Mouse (Mus musculus): Measurements from ENCODE around the gene Thumpd3. TPM values are rescaled to one million over a fixed set of nuclear protein-coding genes. Genes with fewer than 3 reads are reported as not detected.
A peak's percentile ranks its signal among the peaks of the same experiment; 100 is the strongest.

Gene Thumpd3
- polyA plus RNA-seq, 1 experiment from 2014 or later = 57.0 TPM

GRCm38 (mm10) chr6:113095547-113095946, 49.5 kb downstream of the Thumpd3 start:
- no peak overlapping the region for H3K4me2 ChIP-seq
- H3K4me1 ChIP-seq = peaks cover 34% of the 10 kb centered on the region
- peaks cover 10% of the 10 kb centered on the region; the same call in 1 of the 2 replicates for H3K36me3 ChIP-seq
- WGBS (ENCODE audit: insufficient replicate concordance) = 86% methylated on average over 1 of the region's 1 CpGs
- no peaks in the 10 kb centered on the region for H3K27me3 ChIP-seq (replicated peaks)
- no peak overlapping the region for H3K4me3 ChIP-seq
- no peaks in the 10 kb centered on the region for H3K9me3 ChIP-seq (replicated peaks)
- ATAC-seq = no peak
- no peak overlapping the region for H3K27ac ChIP-seq
- no peak overlapping the region for H3K9ac ChIP-seq

GRCm38 (mm10) chr6:113097662-113098061, 51.6 kb downstream of the Thumpd3 start:
- no peak overlapping the region for H3K27ac ChIP-seq
- H3K9ac ChIP-seq = no peak overlapping the region
- peaks cover 6% of the 10 kb centered on the region; the same call in 1 of the 2 replicates for H3K36me3 ChIP-seq
- H3K4me1 ChIP-seq = peaks cover 39% of the 10 kb centered on the region
- H3K4me3 ChIP-seq = no peak overlapping the region
- H3K4me2 ChIP-seq = no peak overlapping the region
- no peaks in the 10 kb centered on the region for H3K9me3 ChIP-seq (replicated peaks)
- H3K27me3 ChIP-seq (replicated peaks) = no peaks in the 10 kb centered on the region
- no peak for ATAC-seq
- WGBS (ENCODE audit: insufficient replicate concordance) = 57% methylated on average over 5 of the region's 5 CpGs

GRCm38 (mm10) chr6:113099640-113100289, 53.7 kb downstream of the Thumpd3 start:
- WGBS (ENCODE audit: insufficient replicate concordance) = 34% methylated on average over 5 of the region's 5 CpGs
- Histone ChIP-seq H3K9ac (peak overlapping the region; percentile 19; the same call in 1 of the 2 replicates), H3K9me3 (replicated peaks) (no peaks in the 10 kb centered on the region), H3K4me3 (no peak overlapping the region), H3K27ac (peak overlapping the region; percentile 58; the same call in 1 of the 2 replicates), H3K4me1 (peaks cover 41% of the 10 kb centered on the region), H3K36me3 (peaks cover 11% of the 10 kb centered on the region), H3K27me3 (replicated peaks) (no peaks in the 10 kb centered on the region), H3K4me2 (peak overlapping the region; percentile 30; the same call in 1 of the 2 replicates)
- peak; percentile 65 for ATAC-seq

GRCm38 (mm10) chr6:113102541-113102940, 56.5 kb downstream of the Thumpd3 start:
- ATAC-seq = no peak
- peaks cover 22% of the 10 kb centered on the region for H3K4me1 ChIP-seq
- no peak overlapping the region for H3K4me3 ChIP-seq
- H3K27ac ChIP-seq = no peak overlapping the region
- WGBS (ENCODE audit: insufficient replicate concordance) = 77% methylated on average over 4 of the region's 4 CpGs
- no peaks in the 10 kb centered on the region for H3K9me3 ChIP-seq (replicated peaks)
- H3K9ac ChIP-seq = no peak overlapping the region
- H3K27me3 ChIP-seq (replicated peaks) = no peaks in the 10 kb centered on the region
- no peak overlapping the region for H3K4me2 ChIP-seq
- peaks cover 18% of the 10 kb centered on the region for H3K36me3 ChIP-seq

- Histone ChIP-seq H3K36me3 (peaks cover 23% of the 10 kb centered on the region), H3K9me3 (replicated peaks) (no peaks in the 10 kb centered on the region), H3K4me1 (peaks cover 17% of the 10 kb centered on the region), H3K27me3 (replicated peaks) (no peaks in the 10 kb centered on the region), H3K9ac (no peak overlapping the region), H3K4me3 (no peak overlapping the region), H3K27ac (no peak overlapping the region), H3K4me2 (no peak overlapping the region)
- peak; percentile 71 for ATAC-seq
Measured at GRCm38 (mm10) chr6:113103765-113104164, 57.7 kb downstream of the Thumpd3 start.

GRCm38 (mm10) chr6:113109378-113109777, 63.4 kb downstream of the Thumpd3 start:
- ATAC-seq = no peak
- WGBS (ENCODE audit: insufficient replicate concordance) = 92% methylated on average over 3 of the region's 3 CpGs
- no peak overlapping the region for H3K4me2 ChIP-seq

GRCm38 (mm10) chr6:113109956-113110355, 63.9 kb downstream of the Thumpd3 start:
- no peaks in the 10 kb centered on the region for H3K4me1 ChIP-seq
- no peak for ATAC-seq
- no peak overlapping the region for H3K4me3 ChIP-seq
- H3K36me3 ChIP-seq = peaks cover 66% of the 10 kb centered on the region
- WGBS (ENCODE audit: insufficient replicate concordance) = 86% methylated on average over 7 of the region's 7 CpGs
- H3K9me3 ChIP-seq (replicated peaks) = no peaks in the 10 kb centered on the region
- H3K4me2 ChIP-seq = no peak overlapping the region
- H3K9ac ChIP-seq = no peak overlapping the region
- no peaks in the 10 kb centered on the region for H3K27me3 ChIP-seq (replicated peaks)
- H3K27ac ChIP-seq = no peak overlapping the region

More at GRCm38 (mm10) chr6:113109378-113109777, 63.4 kb downstream of the Thumpd3 start:
- Histone ChIP-seq H3K36me3 (peaks cover 66% of the 10 kb centered on the region), H3K9ac (no peak overlapping the region), H3K4me1 (no peaks in the 10 kb centered on the region), H3K9me3 (replicated peaks) (no peaks in the 10 kb centered on the region), H3K27me3 (replicated peaks) (no peaks in the 10 kb centered on the region), H3K27ac (no peak overlapping the region), H3K4me3 (no peak overlapping the region)

Other genes with a start within 250 kb of the Thumpd3 start
- gene Srgap3, start 99.0 kb upstream of the Thumpd3 start, polyA plus RNA-seq (2016; fragmentation: Nextera tagmentation; extraction: Ambion mirVana) = 0.85 and 1.3 TPM in 2 replicates
- gene Setd5, start 31.1 kb downstream of the Thumpd3 start, polyA plus RNA-seq (2016; fragmentation: Nextera tagmentation; extraction: Ambion mirVana) = 27.2 and 30.1 TPM in 2 replicates
- 0.44 and 0.70 TPM in 2 replicates for gene Lhfpl4, start 149.2 kb downstream of the Thumpd3 start, polyA plus RNA-seq (2016; fragmentation: Nextera tagmentation; extraction: Ambion mirVana)
- 24.8 and 26.5 TPM in 2 replicates for gene Mtmr14, start 191.6 kb downstream of the Thumpd3 start, polyA plus RNA-seq (2016; fragmentation: Nextera tagmentation; extraction: Ambion mirVana)
- gene Cpne9, start 236.1 kb downstream of the Thumpd3 start, polyA plus RNA-seq (2016; fragmentation: Nextera tagmentation; extraction: Ambion mirVana) = 0.02 TPM in 1 of 2 replicates, not detected in the other

Data from liver, embryonic 12.5 days (tissue).